Mouse (Mus musculus): ENCODE measurements around the gene Gm32802.
"Not testable (repeated sequence)": the region's sequence is repeated elsewhere in the genome, so short reads cannot be mapped to it uniquely, and the experiment has no call there.

DNA sequence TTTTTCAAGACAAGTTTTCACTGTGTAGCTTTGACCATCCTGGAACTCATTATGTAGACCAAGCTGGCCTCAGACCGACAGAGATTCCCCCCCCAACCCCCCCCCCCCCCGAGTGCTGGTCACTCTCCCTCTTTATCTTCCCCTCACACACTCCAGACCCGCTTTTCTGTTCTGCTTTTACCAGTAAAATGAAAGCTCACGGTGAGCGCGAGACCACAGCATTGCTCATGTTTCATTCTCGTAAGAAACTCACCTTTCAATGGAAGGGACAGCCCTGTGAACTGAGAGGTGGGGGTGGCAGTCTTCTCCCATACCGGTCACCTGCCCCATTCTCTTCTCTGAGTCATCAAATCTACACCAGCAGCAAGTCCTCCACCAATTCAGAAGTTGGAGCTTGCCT lies 10.3 kb downstream of the Gm32802 start:
- not testable (repeated sequence) for TF ChIP-seq MAX (IDR thresholded peaks at IDR 0.05; ENCODE audit: low read depth); POLR2A (IDR thresholded peaks at IDR 0.05; ENCODE audit: insufficient read length, low read depth); USF1 (IDR thresholded peaks at IDR 0.05; ENCODE audit: low read depth); E2F4 (IDR thresholded peaks at IDR 0.05; ENCODE audit: insufficient read depth)

All from myocyte (in vitro differentiated cells).